Mouse (Mus musculus) Patski (cell line): ENCODE measurements around the gene Oser1. TPM values are rescaled to one million over a fixed set of nuclear protein-coding genes. Genes with fewer than 3 reads are reported as not detected.
"Not testable (repeated sequence)": the region's sequence is repeated elsewhere in the genome, so short reads cannot be mapped to it uniquely, and the experiment has no call there.

Experiments used
- ATAC-seq: fragments of 100-300 bp; one replicate; pipeline ENCODE4 v1.8.0; 2021
- CTCF ChIA-PET: fragments of 350-600 bp; sonication (Branson Sonifier 250); formaldehyde crosslinking; loops from one replicate; lab custom pipeline; 2022; ENCODE audit warnings: inconsistent platforms; lab: Charles Lee
- POLR2A ChIA-PET: fragments of 350-600 bp; sonication (Branson Sonifier 250); formaldehyde crosslinking; loops from one replicate; lab custom pipeline; 2022; ENCODE audit warnings: antibody characterized with exemption, inconsistent platforms; lab: Charles Lee
- DNase-seq: peaks from one replicate; pipeline ENCODE4 v3.0.0-alpha.2; 2011; ENCODE audit warnings: low read depth, low spot score
- H3K27me3 ChIP-seq: fragments of 371-371 bp; one replicate; pipeline ENCODE4 v1.5.1; 2021
- CTCF ChIP-seq: fragments of 100-300 bp; IDR thresholded peaks from one replicate; pipeline ENCODE4 v1.5.1; 2021
- in situ Hi-C: fragments of 300-500 bp; cut with MboI; formaldehyde crosslinking; loops from 3 replicates; pipeline ENCODE4 v1.11.1; 2018; ENCODE audit warnings: low pct_unique_long_range_greater_than_20kb, mixed read lengths
- polyA plus RNA-seq: library from polyadenylated mRNA; unstranded; gene quantifications from one replicate; pipeline ENCODE4 v1.2.3, GENCODE M21; 2021

Oser1 gene
- polyA plus RNA-seq, 1 experiment from 2014 or later = 39.0 TPM

DNA sequence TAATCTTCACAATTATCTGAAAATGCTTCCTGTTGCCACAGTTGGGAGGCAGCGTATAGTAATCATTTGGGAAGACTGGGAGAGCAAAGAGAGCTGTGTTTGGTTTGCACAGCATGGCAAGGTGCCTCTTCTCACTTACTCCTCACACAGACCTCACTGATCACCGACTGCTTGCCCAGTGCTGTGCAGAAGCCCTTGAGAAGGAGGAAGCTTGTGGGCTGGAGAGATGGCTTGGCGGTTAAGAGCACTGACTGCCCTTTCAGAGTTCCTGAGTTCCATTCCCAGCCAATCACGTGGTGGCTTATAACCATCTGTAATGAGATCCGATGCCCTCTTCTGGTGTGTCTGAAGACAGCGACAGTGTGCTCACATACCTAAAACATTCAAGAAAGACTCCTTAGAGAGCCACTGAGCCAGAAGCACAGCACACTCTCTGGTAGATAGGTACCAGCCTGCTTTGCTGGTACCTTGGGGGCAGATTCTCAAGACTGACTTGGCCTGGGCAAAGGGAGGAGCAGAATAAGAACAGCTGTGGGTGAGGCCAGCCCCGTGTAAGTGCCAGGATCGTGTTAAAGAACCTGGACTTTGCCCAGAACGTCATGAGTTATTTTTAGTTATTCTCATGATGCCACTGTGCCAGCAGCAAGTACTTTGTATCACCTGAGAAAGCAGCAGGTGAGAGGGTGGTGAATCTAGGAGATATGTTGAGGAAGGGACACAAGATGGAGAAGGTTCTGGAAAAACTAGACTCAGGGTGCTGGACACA, 1.4 kb downstream of the Oser1 start:
- ATAC-seq (no peak), DNase-seq (no peak)
- in situ Hi-C loops = loop anchor here (5.0 kb wide), 1 partner anchor 49 kb away; the partner anchor contains the start of gene Fitm2
- ChIA-PET POLR2A (interaction anchor here (0.7 kb wide), 1 partner anchor 32 kb away, joined by 3 read pairs; no protein-coding TSS in a partner anchor), CTCF (interaction anchor here (1.2 to 1.4 kb wide), 2 partner anchors 12 to 14 kb away, joined by 3 to 4 read pairs; no protein-coding TSS in a partner anchor)
- TF ChIP-seq CTCF = no peak
- no peaks in the 10 kb centered on the region for H3K27me3 ChIP-seq

DNA sequence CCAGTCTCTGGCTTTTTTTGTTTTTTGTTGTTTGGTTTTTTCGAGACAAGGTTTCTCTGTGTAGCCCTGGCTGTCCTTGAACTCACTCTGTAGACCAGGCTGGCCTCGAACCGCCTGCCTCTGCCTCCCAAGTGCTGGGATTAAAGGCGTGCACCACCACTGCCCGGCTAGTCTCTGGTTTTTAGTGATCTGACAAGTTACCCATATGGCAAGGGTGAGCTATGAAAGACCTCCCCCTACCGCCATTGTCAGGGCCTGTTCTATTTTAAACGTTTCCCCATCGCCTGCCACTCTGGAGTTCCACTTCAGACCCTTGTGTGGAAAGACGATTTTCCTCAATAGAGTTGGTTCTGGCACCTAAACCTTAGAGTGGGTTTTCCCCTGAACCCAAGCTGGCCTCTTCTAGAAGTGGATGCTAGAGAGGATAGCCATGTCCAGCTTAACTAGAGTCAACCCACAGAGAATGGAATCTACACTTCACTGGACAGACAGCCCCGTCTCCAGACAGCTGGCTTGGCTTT, 4.1 kb downstream of the Oser1 start:
- CTCF ChIA-PET = interaction anchor here (0.8 to 1.6 kb wide), 3 partner anchors 19 to 52 kb away, joined by 3 to 6 read pairs (median 3); partner anchors contain the start of gene Fitm2
- ATAC-seq (no peak), DNase-seq (no peak)
- POLR2A ChIA-PET = no interaction called here
- in situ Hi-C loops = loop anchor here (5.0 kb wide), 1 partner anchor 52 kb away; the partner anchor contains the start of gene Fitm2
- H3K27me3 ChIP-seq = no peaks in the 10 kb centered on the region
- TF ChIP-seq CTCF = no peak

- POLR2A ChIA-PET = interaction anchor here (1.6 kb wide), 1 partner anchor 10 kb away, joined by 5 read pairs; no protein-coding TSS in a partner anchor
- peak; percentile 89 for DNase-seq
- CTCF ChIA-PET = interaction anchor here (0.7 kb wide), 1 partner anchor 75 kb away, joined by 3 read pairs; no protein-coding TSS in a partner anchor
- in situ Hi-C loops = loop anchor here (5.0 kb wide), 1 partner anchor 53 kb away; the partner anchor contains the start of gene Fitm2
- TF ChIP-seq CTCF = no peak
- ATAC-seq = peak; percentile 90
- H3K27me3 ChIP-seq = no peaks in the 10 kb centered on the region
Measured at GRCm38 (mm10) chr2:163419346-163420045, 5.0 kb downstream of the Oser1 start.

GRCm38 (mm10) chr2:163418841-163419345, 5.6 kb downstream of the Oser1 start:
- CTCF ChIA-PET = no interaction called here
- no peaks in the 10 kb centered on the region for H3K27me3 ChIP-seq
- in situ Hi-C loops = no loop called here
- POLR2A ChIA-PET = interaction anchor here (1.1 to 1.6 kb wide), 2 partner anchors 10 to 15 kb away, joined by 4 to 5 read pairs; no protein-coding TSS in a partner anchor
- no peak for TF ChIP-seq CTCF
- ATAC-seq (peak; percentile 30), DNase-seq (no peak)

DNA sequence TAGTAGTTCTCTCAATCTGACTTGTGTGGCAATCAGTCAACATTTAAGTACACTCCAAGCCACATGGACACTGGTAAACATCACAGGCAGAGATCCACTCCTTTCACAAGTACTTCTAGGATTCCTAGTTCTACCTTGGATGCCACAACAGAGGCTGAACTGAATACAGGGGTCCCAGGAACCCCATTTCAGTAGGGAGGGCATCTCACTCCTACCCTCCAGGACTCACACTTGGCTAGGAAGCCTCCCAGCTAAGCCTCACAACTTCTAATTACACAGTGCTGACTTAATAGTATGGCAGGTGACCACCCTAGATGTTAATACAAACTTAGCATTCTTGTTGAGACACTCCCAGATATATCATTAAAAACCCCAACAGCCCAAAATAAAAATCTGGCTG, 6.7 kb downstream of the Oser1 start:
- in situ Hi-C loops = no loop called here
- no peak for ATAC-seq

GRCm38 (mm10) chr2:163417026-163417425, 7.5 kb downstream of the Oser1 start:
- POLR2A ChIA-PET = interaction anchor here (0.5 kb wide), 1 partner anchor 76 kb away, joined by 3 read pairs; no protein-coding TSS in a partner anchor
- DNase-seq (no peak), ATAC-seq (no peak)
- no peak for TF ChIP-seq CTCF
- H3K27me3 ChIP-seq = no peaks in the 10 kb centered on the region
- in situ Hi-C loops = no loop called here
- CTCF ChIA-PET = interaction anchor here (1.8 to 2.7 kb wide), 2 partner anchors 16 to 76 kb away, joined by 5 read pairs; no protein-coding TSS in a partner anchor

More for the DNA sequence above, 6.7 kb downstream of the Oser1 start:
- no peak for DNase-seq
- TF ChIP-seq CTCF = no peak
- ChIA-PET CTCF (interaction anchor here (1.8 to 2.7 kb wide), 2 partner anchors 16 to 77 kb away, joined by 5 read pairs; no protein-coding TSS in a partner anchor), POLR2A (interaction anchor here (1.1 to 1.6 kb wide), 2 partner anchors 9 to 14 kb away, joined by 4 to 5 read pairs; no protein-coding TSS in a partner anchor)
- no peaks in the 10 kb centered on the region for H3K27me3 ChIP-seq

GRCm38 (mm10) chr2:163412846-163413590, 11.5 kb downstream of the Oser1 start:
- ATAC-seq = no peak
- no peak for DNase-seq
- TF ChIP-seq CTCF = no peak
- POLR2A ChIA-PET = no interaction called here
- no peaks in the 10 kb centered on the region for H3K27me3 ChIP-seq
- CTCF ChIA-PET = interaction anchor here (1.4 to 2.0 kb wide), 2 partner anchors 12 to 73 kb away, joined by 5 to 9 read pairs; no protein-coding TSS in a partner anchor
- in situ Hi-C loops = no loop called here

DNA sequence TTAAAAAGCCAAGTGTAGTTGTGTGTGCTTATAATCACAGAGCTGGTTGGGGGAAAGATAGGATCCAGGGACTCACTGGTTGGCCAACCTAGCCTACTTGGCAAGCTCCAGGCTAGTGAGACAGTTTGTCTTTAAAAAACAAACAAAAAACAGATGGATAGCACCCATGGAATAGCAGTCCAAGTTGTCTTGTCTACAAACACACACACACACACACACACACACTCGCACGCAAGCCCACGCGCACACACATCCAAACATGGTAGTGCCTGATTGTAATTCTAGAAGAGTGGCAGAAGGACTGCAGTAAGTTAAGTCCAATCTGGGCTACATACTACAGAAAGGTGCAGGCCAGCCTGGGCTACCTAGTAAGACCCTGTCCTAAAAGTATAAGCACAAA, 12.1 kb downstream of the Oser1 start:
- CTCF ChIA-PET = no interaction called here
- no peak for DNase-seq
- no peaks in the 10 kb centered on the region for H3K27me3 ChIP-seq
- no peak for ATAC-seq
- in situ Hi-C loops = no loop called here
- no peak for TF ChIP-seq CTCF
- POLR2A ChIA-PET = no interaction called here

DNA sequence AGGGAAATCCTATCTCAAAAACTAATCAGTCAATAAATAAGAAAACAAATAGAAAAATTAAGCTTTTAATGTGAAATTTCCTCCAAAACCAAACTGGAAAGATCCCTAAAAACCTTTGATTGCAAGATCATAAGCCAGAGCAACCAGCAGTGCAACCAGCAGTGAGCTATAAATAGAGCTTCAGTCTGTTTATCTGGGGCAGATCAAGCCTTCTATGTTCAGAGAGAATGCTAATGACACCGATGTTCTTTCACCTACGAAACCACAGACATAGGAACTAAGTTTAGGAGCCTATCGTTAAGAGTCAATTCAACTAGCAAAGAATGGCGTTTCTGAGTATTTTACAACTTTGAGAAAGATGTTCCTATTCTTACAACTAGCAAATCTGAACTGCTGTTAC, 12.7 kb downstream of the Oser1 start:
- in situ Hi-C loops = no loop called here
- CTCF ChIA-PET = interaction anchor here (3.4 kb wide), 1 partner anchor 11 kb away, joined by 27 read pairs; no protein-coding TSS in a partner anchor
- H3K27me3 ChIP-seq = no peaks in the 10 kb centered on the region
- POLR2A ChIA-PET = no interaction called here
- TF ChIP-seq CTCF = no peak
- ATAC-seq (no peak), DNase-seq (no peak)

DNA sequence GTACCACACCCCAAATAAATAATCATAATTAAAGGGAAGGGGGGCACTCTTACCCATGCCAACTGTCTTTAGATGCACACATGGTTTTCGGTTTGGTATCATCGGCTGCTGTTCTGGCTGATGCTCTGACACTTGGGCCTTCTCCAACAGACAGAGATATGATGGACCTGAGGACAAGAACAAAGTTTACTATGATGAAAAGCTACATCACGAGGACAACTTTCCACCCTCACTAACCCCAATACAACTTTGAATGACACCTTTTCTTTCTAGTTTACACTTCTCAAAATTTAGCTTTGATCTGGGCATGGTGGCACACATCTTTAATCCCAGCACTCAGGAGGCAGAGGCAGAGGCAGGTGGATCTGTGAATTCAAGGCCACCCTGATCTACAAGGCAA, 13.2 kb downstream of the Oser1 start:
- ATAC-seq, in situ Hi-C loops, DNase-seq, H3K27me3 ChIP-seq: not testable (repeated sequence)
- ChIA-PET POLR2A (interaction anchor here (0.9 kb wide), 1 partner anchor 61 kb away, joined by 4 read pairs; the partner anchor contains the start of gene Fitm2), CTCF (interaction anchor here (3.4 kb wide), 1 partner anchor 11 kb away, joined by 27 read pairs; no protein-coding TSS in a partner anchor)
